Mouse (Mus musculus): ENCODE data around the gene Dclre1b. TPM values are rescaled to one million over a fixed set of nuclear protein-coding genes. Genes with fewer than 3 reads are reported as not detected.

Gene Dclre1b
- total and polyA plus RNA-seq, 3 experiments: 6.9 to 12.0 (median 10.7) TPM

GRCm38 (mm10) chr3:103782844-103783609 is 26.2 kb downstream of the Dclre1b start:
- WGBS: 75% methylated on average over 4 of the region's 4 CpGs
- intact Hi-C loops (cut with DNase I): no loop called here
- no peak for DNase-seq
- H3K27me3 ChIP-seq (ENCODE audit: control insufficient read depth, insufficient read depth, low read length): no peaks in the 10 kb centered on the region
- peaks cover 39% of the 10 kb centered on the region for H3K36me3 ChIP-seq (ENCODE audit: control insufficient read depth, insufficient read depth, low read length)
- H3K4me1 ChIP-seq (ENCODE audit: control insufficient read depth, insufficient read depth, low read length): peaks cover 34% of the 10 kb centered on the region
- TF ChIP-seq EP300 (IDR thresholded peaks at IDR 0.05; ENCODE audit: insufficient read depth, low read depth, low read length) (no peak), CTCF (IDR thresholded peaks at IDR 0.05) (no peak), POLR2A (IDR thresholded peaks at IDR 0.05; ENCODE audit: insufficient read depth, low read depth, low read length) (no peak)
- H3K79me2 ChIP-seq (replicated peaks; ENCODE audit: control insufficient read depth, insufficient read depth, low read length): peaks cover 18% of the 10 kb centered on the region
- no peak overlapping the region for H3K27ac ChIP-seq
- H3K4me3 ChIP-seq: no peak overlapping the region
- H3K9ac ChIP-seq (ENCODE audit: low read depth, low read length): no peak overlapping the region

- intact Hi-C loops (cut with DNase I): no loop called here
- no peak for DNase-seq
- no peak for TF ChIP-seq POLR2A (IDR thresholded peaks at IDR 0.05; ENCODE audit: insufficient read depth, low read depth, low read length)
- TF ChIP-seq CTCF (IDR thresholded peaks at IDR 0.05): no peak
- Histone ChIP-seq H3K36me3 (ENCODE audit: control insufficient read depth, insufficient read depth, low read length) (peaks cover 36% of the 10 kb centered on the region), H3K27me3 (ENCODE audit: control insufficient read depth, insufficient read depth, low read length) (no peaks in the 10 kb centered on the region), H3K27ac (no peak overlapping the region), H3K4me3 (no peak overlapping the region), H3K9ac (ENCODE audit: low read depth, low read length) (no peak overlapping the region), H3K4me1 (ENCODE audit: control insufficient read depth, insufficient read depth, low read length) (peaks cover 24% of the 10 kb centered on the region), H3K79me2 (replicated peaks; ENCODE audit: control insufficient read depth, insufficient read depth, low read length) (peaks cover 22% of the 10 kb centered on the region)
- WGBS: 43% methylated on average over 5 of the region's 5 CpGs
Observed at GRCm38 (mm10) chr3:103780777-103781176, 28.5 kb downstream of the Dclre1b start.

DNA sequence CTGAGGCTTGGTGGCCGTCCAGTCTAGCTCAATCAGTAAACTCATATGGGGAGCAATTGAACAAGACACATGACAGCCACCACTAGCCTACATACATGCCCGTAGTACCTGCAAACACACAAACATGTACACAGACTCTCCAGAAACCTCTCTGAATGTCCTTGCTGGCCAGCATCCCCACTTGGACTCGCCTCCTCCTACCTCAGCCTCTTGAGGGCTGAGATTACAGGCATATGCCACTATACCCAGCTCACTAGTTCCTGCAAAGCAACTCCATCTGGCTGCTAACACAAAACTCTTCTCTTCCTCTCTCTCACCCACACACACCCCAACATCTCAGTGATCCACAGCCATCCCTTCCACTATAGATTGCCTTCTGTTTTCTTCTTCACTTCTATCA is 29.0 kb downstream of the Dclre1b start:
- Histone ChIP-seq H3K4me3 (no peak overlapping the region), H3K36me3 (ENCODE audit: control insufficient read depth, insufficient read depth, low read length) (peaks cover 36% of the 10 kb centered on the region), H3K79me2 (replicated peaks; ENCODE audit: control insufficient read depth, insufficient read depth, low read length) (peaks cover 22% of the 10 kb centered on the region), H3K27me3 (ENCODE audit: control insufficient read depth, insufficient read depth, low read length) (no peaks in the 10 kb centered on the region), H3K4me1 (ENCODE audit: control insufficient read depth, insufficient read depth, low read length) (peaks cover 23% of the 10 kb centered on the region), H3K27ac (no peak overlapping the region), H3K9ac (ENCODE audit: low read depth, low read length) (no peak overlapping the region)
- intact Hi-C loops (cut with DNase I): no loop called here
- 66% methylated on average over 3 of the region's 3 CpGs for WGBS
- TF ChIP-seq POLR2A (IDR thresholded peaks at IDR 0.05; ENCODE audit: insufficient read depth, low read depth, low read length): no peak
- TF ChIP-seq CTCF (IDR thresholded peaks at IDR 0.05): no peak
- no peak for TF ChIP-seq EP300 (IDR thresholded peaks at IDR 0.05; ENCODE audit: insufficient read depth, low read depth, low read length)
- DNase-seq: no peak

GRCm38 (mm10) chr3:103779183-103779582 is 30.1 kb downstream of the Dclre1b start:
- intact Hi-C loops (cut with DNase I): no loop called here
- no peak for DNase-seq
- Histone ChIP-seq H3K27ac (no peak overlapping the region), H3K36me3 (ENCODE audit: control insufficient read depth, insufficient read depth, low read length) (peaks cover 35% of the 10 kb centered on the region), H3K4me3 (no peak overlapping the region), H3K79me2 (replicated peaks; ENCODE audit: control insufficient read depth, insufficient read depth, low read length) (peaks cover 22% of the 10 kb centered on the region), H3K9ac (ENCODE audit: low read depth, low read length) (no peak overlapping the region), H3K27me3 (ENCODE audit: control insufficient read depth, insufficient read depth, low read length) (no peaks in the 10 kb centered on the region), H3K4me1 (ENCODE audit: control insufficient read depth, insufficient read depth, low read length) (peaks cover 18% of the 10 kb centered on the region)
- TF ChIP-seq EP300 (IDR thresholded peaks at IDR 0.05; ENCODE audit: insufficient read depth, low read depth, low read length) (no peak), CTCF (IDR thresholded peaks at IDR 0.05) (no peak), POLR2A (IDR thresholded peaks at IDR 0.05; ENCODE audit: insufficient read depth, low read depth, low read length) (no peak)
- 50% methylated on average over 7 of the region's 7 CpGs for WGBS

- Histone ChIP-seq H3K9ac (ENCODE audit: low read depth, low read length) (no peak overlapping the region), H3K27me3 (ENCODE audit: control insufficient read depth, insufficient read depth, low read length) (no peaks in the 10 kb centered on the region), H3K79me2 (replicated peaks; ENCODE audit: control insufficient read depth, insufficient read depth, low read length) (peaks cover 22% of the 10 kb centered on the region), H3K4me1 (ENCODE audit: control insufficient read depth, insufficient read depth, low read length) (peaks cover 18% of the 10 kb centered on the region), H3K27ac (no peak overlapping the region), H3K36me3 (ENCODE audit: control insufficient read depth, insufficient read depth, low read length) (peaks cover 31% of the 10 kb centered on the region), H3K4me3 (no peak overlapping the region)
- TF ChIP-seq POLR2A (IDR thresholded peaks at IDR 0.05; ENCODE audit: insufficient read depth, low read depth, low read length) (no peak), EP300 (IDR thresholded peaks at IDR 0.05; ENCODE audit: insufficient read depth, low read depth, low read length) (no peak), CTCF (IDR thresholded peaks at IDR 0.05) (no peak)
- 68% methylated on average over 6 of the region's 6 CpGs for WGBS
- DNase-seq: no peak
- intact Hi-C loops (cut with DNase I): no loop called here
Observed at GRCm38 (mm10) chr3:103778660-103779059, 30.6 kb downstream of the Dclre1b start.

- no peaks in the 10 kb centered on the region for H3K27me3 ChIP-seq (ENCODE audit: control insufficient read depth, insufficient read depth, low read length)
- peaks cover 35% of the 10 kb centered on the region for H3K36me3 ChIP-seq (ENCODE audit: control insufficient read depth, insufficient read depth, low read length)
- H3K79me2 ChIP-seq (replicated peaks; ENCODE audit: control insufficient read depth, insufficient read depth, low read length): peaks cover 20% of the 10 kb centered on the region
- TF ChIP-seq EP300 (IDR thresholded peaks at IDR 0.05; ENCODE audit: insufficient read depth, low read depth, low read length): no peak
- no peak for TF ChIP-seq CTCF (IDR thresholded peaks at IDR 0.05)
- TF ChIP-seq POLR2A (IDR thresholded peaks at IDR 0.05; ENCODE audit: insufficient read depth, low read depth, low read length): no peak
- intact Hi-C loops (cut with DNase I): no loop called here
- peaks cover 19% of the 10 kb centered on the region for H3K4me1 ChIP-seq (ENCODE audit: control insufficient read depth, insufficient read depth, low read length)
- H3K9ac ChIP-seq (ENCODE audit: low read depth, low read length): no peak overlapping the region
- no peak overlapping the region for H3K4me3 ChIP-seq
- DNase-seq: no peak
- WGBS: 78% methylated on average over 11 of the region's 11 CpGs
- H3K27ac ChIP-seq: no peak overlapping the region
Observed at GRCm38 (mm10) chr3:103777940-103778339, 31.3 kb downstream of the Dclre1b start.

Data from heart, adult 2 months (tissue).